Comparison of ENCODE assay signal across 8 mouse cellular contexts in genomic region chr3:97879222-97879621, GRCm38 (mm10). TPM values are rescaled to one million over a fixed set of nuclear protein-coding genes. Genes with fewer than 3 reads are reported as not detected.
DNase-seq lines count a peak whose midpoint lies in the region; ATAC-seq and TF ChIP-seq lines count a peak whose summit lies in the region.

No protein-coding gene starts in this region.

- DNase-seq in 3134 (ENCODE audit: extremely low read depth, insufficient read length, low spot score), result peak; percentile 15
- peak; percentile 80 for DNase-seq in CH12.LX (ENCODE audit: extremely low read depth)
- peak; percentile 21 for DNase-seq in c-Kit-negative CD71-positive TER-119-positive erythroid progenitor cells, embryonic 14.5 days (ENCODE audit: low read depth, low spot score)
- DNase-seq in gastrocnemius, adult 18-20 months (ENCODE audit: low spot score), result peak; percentile 84
- peak; percentile 74 to 91 for DNase-seq in kidney, postnatal 25 days
- peak; percentile 92 for DNase-seq in lung, embryonic 14.5 days
- peak; percentile 63 to 77 for DNase-seq in right cerebral cortex, postnatal 10 days (ENCODE audit: low spot score in 2 of 2)
- DNase-seq in urinary bladder, postnatal 14 days (ENCODE audit: low spot score), result peak; percentile 84

- no peak overlapping the region for H3K27ac ChIP-seq in CH12.LX (ENCODE audit: insufficient read depth, low read depth)
- no peak overlapping the region for H3K27ac ChIP-seq in lung, embryonic 14.5 days (ENCODE audit: low read depth)

- TF ChIP-seq CTCF in CH12.LX (conservative IDR thresholded peaks at IDR 0.05 in 1 of 2, IDR thresholded peaks at IDR 0.05 in 1 of 2; ENCODE audit: low read depth in 2 of 2, low read length in 2 of 2), result peak; percentile 76 to 89
- TF ChIP-seq CTCF in lung, embryonic 14.5 days (IDR thresholded peaks at IDR 0.05; ENCODE audit: low read depth), result peak; percentile 89

- 10% methylated on average over 5 of the region's 5 CpGs for whole genome bisulfite sequencing in lung, embryonic 14.5 days

- no peak overlapping the region for H3K4me3 ChIP-seq in CH12.LX (replicated peaks in 1 of 3; ENCODE audit: low read depth in 2 of 3, low read length in 2 of 3, poor library complexity in 1 of 3)
- no peak overlapping the region for H3K4me3 ChIP-seq in lung, embryonic 14.5 days (ENCODE audit: low read depth, low read length)

- TF ChIP-seq POLR2A in CH12.LX (IDR thresholded peaks at IDR 0.05; ENCODE audit: low read depth, low read length), result no peak

- TF ChIP-seq RAD21 in CH12.LX (IDR thresholded peaks at IDR 0.05; ENCODE audit: low read depth, low read length), result peak; percentile 75

- H3K36me3 ChIP-seq in CH12.LX (replicated peaks in 1 of 2; ENCODE audit: control insufficient read depth in 1 of 2, insufficient read depth in 1 of 2, low read length in 1 of 2), result no peaks in the 10 kb centered on the region
- no peaks in the 10 kb centered on the region for H3K36me3 ChIP-seq in lung, embryonic 14.5 days (ENCODE audit: insufficient read depth)

- H3K4me1 ChIP-seq in CH12.LX (ENCODE audit: control insufficient read depth in 1 of 2, insufficient read depth in 2 of 2), result peaks cover 2 to 35% of the 10 kb centered on the region in 2 experiments; a peak in 2 of 4 replicates
- H3K4me1 ChIP-seq in lung, embryonic 14.5 days (ENCODE audit: insufficient read depth), result no peaks in the 10 kb centered on the region

- no peak overlapping the region for H3K9ac ChIP-seq in CH12.LX (ENCODE audit: insufficient read depth, low read depth)
- H3K9ac ChIP-seq in lung, embryonic 14.5 days, result no peak overlapping the region

- in situ Hi-C loops in CH12.LX (cut with MboI; ENCODE audit: low pct_ligation_motif_present, low pct_unique_long_range_greater_than_20kb, low sequenced_read_pairs), result no loop called here

- no peaks in the 10 kb centered on the region for H3K27me3 ChIP-seq in CH12.LX (replicated peaks)
- H3K27me3 ChIP-seq in lung, embryonic 14.5 days (ENCODE audit: insufficient read depth, low read length), result no peaks in the 10 kb centered on the region

- no peaks in the 10 kb centered on the region for H3K9me3 ChIP-seq in CH12.LX (replicated peaks; ENCODE audit: low read length)
- H3K9me3 ChIP-seq in lung, embryonic 14.5 days (ENCODE audit: low read depth, low read length), result no peaks in the 10 kb centered on the region

- H3K79me2 ChIP-seq in CH12.LX (replicated peaks; ENCODE audit: control insufficient read depth, extremely low read depth, insufficient read depth, poor library complexity, severe bottlenecking), result no peaks in the 10 kb centered on the region

- no peak overlapping the region; the same call in 1 of the 2 replicates for H3K4me2 ChIP-seq in CH12.LX (ENCODE audit: insufficient read depth, low read depth, poor library complexity, severe bottlenecking)
- H3K4me2 ChIP-seq in lung, embryonic 14.5 days, result no peak overlapping the region

- no peak for TF ChIP-seq EP300 in CH12.LX (IDR thresholded peaks at IDR 0.05; ENCODE audit: low read length)

- dilution Hi-C loops in CH12.LX (cut with MboI; ENCODE audit: extremely low pct_ligation_motif_present, extremely low pct_unique_long_range_greater_than_20kb, low sequenced_read_pairs), result no loop called here

- peak; percentile 44; the same call in 1 of the 2 replicates for ATAC-seq in lung, embryonic 14.5 days (ENCODE audit: insufficient read depth)

TF ChIP-seq in CH12.LX, 34 proteins besides CTCF, POLR2A, EP300 and RAD21:
- TF ChIP-seq SMC3 (IDR thresholded peaks at IDR 0.05; ENCODE audit: low read depth, low read length), result peak; percentile 96
- TF ChIP-seq CHD2 (IDR thresholded peaks at IDR 0.05; ENCODE audit: low read length), result no peak
- TF ChIP-seq SIN3A (IDR thresholded peaks at IDR 0.05; ENCODE audit: low read length), result peak; percentile 70
- 0 out of 2 replicates have a peak, but pooled peaks have one; percentile 29 for TF ChIP-seq TCF12 (IDR thresholded peaks at IDR 0.05; ENCODE audit: low read depth, low read length)
- no peak for TF ChIP-seq ETS1 (conservative IDR thresholded peaks at IDR 0.05; ENCODE audit: low read depth, low read length)
- no peak for TF ChIP-seq CHD1 (IDR thresholded peaks at IDR 0.05; ENCODE audit: low read depth, low read length)
- no peak for TF ChIP-seq HCFC1 (IDR thresholded peaks at IDR 0.05; ENCODE audit: low read depth, low read length)
- peak; percentile 81; the same call in 1 of the 2 replicates for TF ChIP-seq MYC (IDR thresholded peaks at IDR 0.05; ENCODE audit: low read depth, low read length)
- 0 out of 2 replicates have a peak, but pooled peaks have one; percentile 13 for TF ChIP-seq NRF1 (IDR thresholded peaks at IDR 0.05; ENCODE audit: low read depth, low read length)
- peak; percentile 59; the same call in 1 of the 2 replicates for TF ChIP-seq ZC3H11A (IDR thresholded peaks at IDR 0.05; ENCODE audit: low read depth, low read length)
- TF ChIP-seq MAX (IDR thresholded peaks at IDR 0.05; ENCODE audit: low read length), result 0 out of 2 replicates have a peak, but pooled peaks have one; percentile 35

RNA-seq across cellular contexts. Expression of gene Pde4dip, which starts 9.3 kb away (rescaled TPM):
- total RNA-seq in CH12.LX (2012; rRNA removed) (12.0 and 15.2 TPM in 2 replicates), CH12.LX (2014; rRNA removed) (19.5 and 21.7 TPM in 2 replicates)
- 12.2 and 12.4 TPM in 2 replicates for polyA plus RNA-seq in CH12.LX (2012; ENCODE audit: insufficient read length, low read depth)
- 1,000 to 10,000 TPM; 2,910 to 3,459 TPM for total RNA-seq in gastrocnemius, adult 18-20 months (2021)
- polyA plus RNA-seq in lung, embryonic 14.5 days (2014; fragmentation: Nextera tagmentation; extraction: Ambion mirVana), result 20.1 and 22.1 TPM in 2 replicates

RNA-seq across cellular contexts. Expression of gene Sec22b, which starts 21.8 kb away (rescaled TPM):
- total RNA-seq in CH12.LX (2012; rRNA removed) (42.6 and 51.4 TPM in 2 replicates), CH12.LX (2014; rRNA removed) (77.7 and 82.4 TPM in 2 replicates)
- polyA plus RNA-seq in CH12.LX (2012; ENCODE audit: insufficient read length, low read depth), result 82.8 and 85.2 TPM in 2 replicates
- total RNA-seq in gastrocnemius, adult 18-20 months (2021), result 10 to 100 TPM; 25.7 to 28.8 TPM
- 158 and 160 TPM in 2 replicates for polyA plus RNA-seq in lung, embryonic 14.5 days (2014; fragmentation: Nextera tagmentation; extraction: Ambion mirVana)

Comparison
In these comparisons a context has a peak if more than half of its experiments do, and no peak if none do; other contexts are left out.
1. DNase-seq: peak in every context shown above with its lines; median percentile 92 in lung, embryonic 14.5 days; 84 in gastrocnemius, adult 18-20 months; 84 in urinary bladder, postnatal 14 days; 82 in kidney, postnatal 25 days; 80 in CH12.LX; 70 in right cerebral cortex, postnatal 10 days; 21 in c-Kit-negative CD71-positive TER-119-positive erythroid progenitor cells, embryonic 14.5 days; 15 in 3134.
2. RNA of gene Pde4dip, which starts 9.3 kb away (total RNA-seq): 2,910 to 3,459 TPM in gastrocnemius, adult 18-20 months; 12.0 to 21.7 TPM in CH12.LX; every median in the first group is over 100 times any median in the second.